Mouse (Mus musculus) heart, postnatal 36 days (tissue): ENCODE measurements around the gene Armc10. TPM values are rescaled to one million over a fixed set of nuclear protein-coding genes. Genes with fewer than 3 reads are reported as not detected.
"Not testable (repeated sequence)": the region's sequence is repeated elsewhere in the genome, so short reads cannot be mapped to it uniquely, and the experiment has no call there.

Experiments used
- DNase-seq, 2 experiments: peaks; one replicate each; pipeline ENCODE4 v3.0.0; 2021 to 2022
- intact Hi-C: fragments of 180-260 bp; cut with DNase I; formaldehyde crosslinking; loops from one replicate; pipeline ENCODE4 v1.15.1; 2025
- total RNA-seq, 2 experiments: library from RNA; stranded (reverse); gene quantifications; 2 replicates each; pipeline ENCODE4 v1.2.3; 2021

Gene Armc10
- total RNA-seq, 2 experiments from 2014 or later, result 8.1 to 9.5 TPM

GRCm38 (mm10) chr5:21663081-21663480 lies 17.5 kb downstream of the Armc10 start:
- DNase-seq, result no peak
- intact Hi-C loops, result no loop called here

- no peak for DNase-seq
- intact Hi-C loops, result no loop called here
Measured at GRCm38 (mm10) chr5:21667191-21668137, 21.9 kb downstream of the Armc10 start.

GRCm38 (mm10) chr5:21669307-21669706 lies 23.7 kb downstream of the Armc10 start:
- intact Hi-C loops, result no loop called here
- DNase-seq, result no peak

GRCm38 (mm10) chr5:21672812-21673635 lies 27.4 kb downstream of the Armc10 start:
- intact Hi-C loops, result no loop called here
- no peak for DNase-seq

GRCm38 (mm10) chr5:21673742-21674141 lies 28.1 kb downstream of the Armc10 start:
- intact Hi-C loops, result no loop called here
- no peak for DNase-seq

- DNase-seq, result no peak
- intact Hi-C loops, result no loop called here
Measured at GRCm38 (mm10) chr5:21675019-21675418, 29.4 kb downstream of the Armc10 start.

- DNase-seq, result no peak
- intact Hi-C loops, result no loop called here
Measured at GRCm38 (mm10) chr5:21675494-21675893, 29.9 kb downstream of the Armc10 start.

GRCm38 (mm10) chr5:21677939-21678338 lies 32.3 kb downstream of the Armc10 start:
- no peak for DNase-seq

GRCm38 (mm10) chr5:21678363-21678762 lies 32.8 kb downstream of the Armc10 start:
- DNase-seq, result no peak
- intact Hi-C loops, result no loop called here

More at GRCm38 (mm10) chr5:21677939-21678338, 32.3 kb downstream of the Armc10 start:
- intact Hi-C loops, result no loop called here

- intact Hi-C loops, result no loop called here
- no peak for DNase-seq
Measured at GRCm38 (mm10) chr5:21680029-21680428, 34.4 kb downstream of the Armc10 start.

- intact Hi-C loops, result no loop called here
- no peak for DNase-seq
Measured at GRCm38 (mm10) chr5:21680940-21681339, 35.3 kb downstream of the Armc10 start.

GRCm38 (mm10) chr5:21683811-21684210 lies 38.2 kb downstream of the Armc10 start:
- DNase-seq, result no peak
- intact Hi-C loops, result no loop called here

- intact Hi-C loops, result no loop called here
- no peak for DNase-seq
Measured at GRCm38 (mm10) chr5:21685001-21685400, 39.4 kb downstream of the Armc10 start.

- DNase-seq, result no peak
- intact Hi-C loops, result no loop called here
Measured at GRCm38 (mm10) chr5:21687042-21687441, 41.4 kb downstream of the Armc10 start.

- intact Hi-C loops, result no loop called here
- no peak for DNase-seq
Measured at GRCm38 (mm10) chr5:21692230-21692629, 46.6 kb downstream of the Armc10 start.

- intact Hi-C loops, result no loop called here
- no peak for DNase-seq
Measured at GRCm38 (mm10) chr5:21693372-21693870, 47.8 kb downstream of the Armc10 start.

- DNase-seq, result no peak
- intact Hi-C loops, result no loop called here
Measured at GRCm38 (mm10) chr5:21694854-21695490, 49.4 kb downstream of the Armc10 start.

- intact Hi-C loops, DNase-seq: not testable (repeated sequence)
Measured at GRCm38 (mm10) chr5:21699555-21699954, 53.9 kb downstream of the Armc10 start.

- no peak for DNase-seq
- intact Hi-C loops, result loop anchor here (2.0 to 5.0 kb wide), 3 partner anchors 43 to 87 kb away; partner anchors contain the start of genes Armc10, Dnajc2, Fbxl13 and Psmc2
Measured at GRCm38 (mm10) chr5:21700272-21700821, 54.7 kb downstream of the Armc10 start.

GRCm38 (mm10) chr5:21700934-21701333 lies 55.3 kb downstream of the Armc10 start:
- intact Hi-C loops, result loop anchor here (2.0 to 5.0 kb wide), 3 partner anchors 44 to 86 kb away; partner anchors contain the start of genes Armc10, Dnajc2, Fbxl13 and Psmc2
- no peak for DNase-seq
